Mouse (Mus musculus): ENCODE measurements around the gene Hivep3.

DNA sequence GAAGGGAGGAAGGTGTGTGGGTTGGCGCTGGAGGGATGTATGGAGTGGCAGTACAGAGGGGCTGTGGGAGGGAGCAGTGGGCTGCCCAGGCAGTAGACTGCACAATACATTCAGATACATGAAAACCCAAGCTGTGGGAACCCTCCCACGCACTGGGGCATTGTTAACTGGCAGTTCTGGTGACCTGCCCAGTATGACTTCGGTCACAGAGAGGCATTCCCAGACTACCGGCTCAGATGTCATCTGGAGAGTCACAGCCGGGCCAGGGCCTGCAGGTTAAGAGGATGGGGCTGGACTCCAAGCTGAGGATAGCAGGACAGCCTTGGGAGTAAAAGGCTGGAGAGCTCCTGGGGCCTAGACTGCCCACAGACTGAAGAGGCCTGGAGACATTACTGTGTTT, 265.3 kb downstream of the Hivep3 start:
- TF ChIP-seq CTCF (conservative IDR thresholded peaks at IDR 0.05; ENCODE audit: low read length) = no peak
- no peak for TF ChIP-seq POU5F1 (IDR thresholded peaks at IDR 0.05; ENCODE audit: borderline replicate concordance, low read length)
